Mouse (Mus musculus): ENCODE results near the gene Grid2. TPM values are rescaled to one million over a fixed set of nuclear protein-coding genes. Genes with fewer than 3 reads are reported as not detected.

Gene Grid2
- polyA plus RNA-seq, 1 experiment: not detected

DNA sequence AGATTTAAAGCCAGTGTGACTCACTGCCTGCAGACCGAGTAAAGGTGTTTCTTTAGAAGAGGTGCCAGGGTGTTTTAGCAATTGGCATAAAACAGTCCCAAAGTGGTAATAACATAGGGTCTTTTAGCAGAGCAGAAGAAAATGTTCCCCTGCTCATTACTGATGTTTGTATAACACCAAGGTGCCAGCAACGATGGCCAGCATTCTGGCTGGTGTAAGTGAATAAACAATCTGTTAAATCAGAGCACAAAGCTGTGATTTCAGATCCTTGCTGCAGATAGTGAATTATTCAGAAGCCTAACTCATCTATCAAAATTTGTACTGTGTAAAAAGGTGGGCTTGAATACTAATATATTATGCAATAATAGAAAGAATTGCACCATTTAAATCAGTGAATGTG is 353.9 kb downstream of the Grid2 start:
- DNase-seq (ENCODE audit: low read depth): no peak

- DNase-seq (ENCODE audit: low read depth): no peak
These were observed 380.3 kb downstream of the Grid2 start for GRCm38 (mm10) chr6:63635970-63636369.

- DNase-seq (ENCODE audit: low read depth): no peak
These were observed 403.7 kb downstream of the Grid2 start for GRCm38 (mm10) chr6:63659423-63659822.

- no peak for DNase-seq (ENCODE audit: low read depth)
These were observed 430.0 kb downstream of the Grid2 start for GRCm38 (mm10) chr6:63685689-63686088.

DNA sequence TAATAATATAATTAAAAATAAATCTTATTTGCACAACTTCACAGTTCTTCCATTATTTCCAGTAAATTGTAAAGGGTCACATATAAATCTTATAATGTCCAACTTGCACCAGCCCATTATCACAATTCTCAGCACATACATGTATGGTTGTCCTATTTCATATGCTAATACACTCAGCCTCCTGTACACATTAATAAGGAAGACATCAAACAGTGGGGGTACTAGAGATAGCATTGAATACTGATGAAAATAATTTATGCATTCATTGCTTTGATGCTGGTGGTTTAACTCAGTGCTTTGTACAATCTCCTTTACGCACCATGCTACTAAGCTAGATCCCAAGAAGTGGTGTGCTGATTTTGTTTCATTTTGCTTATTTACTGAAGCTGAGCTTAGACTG is 446.0 kb downstream of the Grid2 start:
- DNase-seq (ENCODE audit: low read depth): no peak

GRCm38 (mm10) chr6:63733740-63734139 is 478.1 kb downstream of the Grid2 start:
- DNase-seq (ENCODE audit: low read depth): no peak

- DNase-seq (ENCODE audit: low read depth): no peak
These were observed 506.9 kb downstream of the Grid2 start for GRCm38 (mm10) chr6:63762535-63762934.

- no peak for DNase-seq (ENCODE audit: low read depth)
These were observed 539.0 kb downstream of the Grid2 start for GRCm38 (mm10) chr6:63794679-63795078.

DNA sequence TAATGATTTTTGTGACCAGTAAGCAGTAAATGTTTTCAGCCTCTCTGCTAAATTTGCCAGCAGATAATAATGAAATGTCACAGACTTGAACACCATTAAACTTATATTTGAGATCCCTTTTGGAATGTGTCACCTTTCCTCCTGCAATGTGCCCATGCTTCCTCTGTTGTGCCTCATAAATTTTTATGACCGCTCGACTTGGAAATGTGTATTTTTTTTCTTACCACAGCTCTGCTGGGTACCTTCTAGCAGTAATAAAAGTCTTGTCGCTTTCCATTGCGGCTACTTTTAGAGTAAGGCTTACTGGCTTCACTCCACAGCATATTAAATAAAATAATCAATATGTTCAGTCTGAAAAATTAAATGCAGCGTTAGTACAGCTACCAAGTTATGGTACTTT is 564.6 kb downstream of the Grid2 start:
- DNase-seq (ENCODE audit: low read depth): no peak

- no peak for DNase-seq (ENCODE audit: low read depth)
These were observed 607.0 kb downstream of the Grid2 start for GRCm38 (mm10) chr6:63862628-63863027.

GRCm38 (mm10) chr6:63877088-63877764 is 621.5 kb downstream of the Grid2 start:
- DNase-seq (ENCODE audit: low read depth): no peak

DNA sequence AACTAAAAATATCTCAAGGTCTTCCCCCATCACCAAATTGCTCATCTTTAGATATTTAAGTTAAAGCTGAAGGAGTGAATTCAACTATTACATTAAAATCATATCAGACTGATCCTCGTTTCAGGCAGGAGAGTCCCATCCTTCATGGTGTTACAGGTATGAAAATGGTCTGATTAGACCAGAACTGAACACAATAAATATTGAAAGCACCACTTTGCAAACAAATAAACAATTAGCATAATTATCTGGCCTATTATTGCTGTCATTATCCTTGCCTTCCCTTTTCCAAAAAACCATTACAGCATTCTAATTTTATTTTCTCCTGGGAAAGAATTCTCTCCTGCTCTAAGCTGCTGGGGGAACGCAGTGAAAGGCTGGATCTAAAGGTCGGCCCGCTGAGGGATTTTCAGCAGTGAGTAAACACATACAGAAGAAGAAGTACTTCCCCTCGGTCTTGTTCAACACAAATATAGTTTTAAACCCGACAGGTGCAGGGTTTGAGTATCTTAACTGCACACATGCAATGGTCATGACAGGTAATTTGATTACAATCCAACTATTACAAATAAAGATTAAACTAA is 622.2 kb downstream of the Grid2 start:
- no peak for DNase-seq (ENCODE audit: low read depth)

- no peak for DNase-seq (ENCODE audit: low read depth)
These were observed 639.0 kb downstream of the Grid2 start for GRCm38 (mm10) chr6:63894714-63895113.

DNA sequence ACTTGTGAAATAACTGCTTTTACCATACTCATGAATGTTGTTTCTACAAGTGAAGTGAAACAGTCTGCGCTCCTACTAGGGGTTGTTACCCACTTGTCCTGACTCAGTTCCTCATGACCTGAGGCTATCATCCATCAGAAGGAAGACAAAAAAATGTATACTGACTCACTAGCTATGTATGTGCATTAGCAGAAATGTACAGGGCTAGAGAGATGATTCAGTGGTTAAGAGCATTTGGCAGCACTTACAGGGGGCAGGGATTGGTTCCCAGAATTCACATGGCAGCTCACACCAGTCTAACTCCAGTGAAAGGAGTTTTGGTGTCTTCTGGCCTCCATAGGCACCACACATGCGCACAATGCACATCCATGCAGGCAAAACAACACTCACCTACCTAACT is 642.5 kb downstream of the Grid2 start:
- no peak for DNase-seq (ENCODE audit: low read depth)

- no peak for DNase-seq (ENCODE audit: low read depth)
These were observed 661.4 kb downstream of the Grid2 start for GRCm38 (mm10) chr6:63917035-63917570.

DNA sequence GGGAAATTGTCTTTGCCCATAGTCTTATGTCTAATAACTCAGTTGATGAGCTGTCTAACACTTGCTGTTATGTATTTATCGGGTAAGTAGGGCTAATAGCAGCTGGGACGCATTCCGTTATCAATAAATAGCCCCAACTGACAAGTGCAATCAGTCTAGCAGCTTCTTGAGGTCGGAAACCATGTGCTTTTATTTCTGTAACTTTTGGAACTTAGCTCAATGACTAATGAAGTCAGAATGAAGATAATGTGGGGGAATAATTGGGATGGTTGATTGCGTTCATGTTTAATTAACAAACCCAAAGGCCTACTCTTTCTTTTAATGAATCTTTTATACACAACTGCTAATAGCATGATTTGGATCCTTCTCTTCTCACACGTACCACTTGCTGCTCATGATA is 666.3 kb downstream of the Grid2 start:
- no peak for DNase-seq (ENCODE audit: low read depth)

GRCm38 (mm10) chr6:63931201-63931600 is 675.5 kb downstream of the Grid2 start:
- no peak for DNase-seq (ENCODE audit: low read depth)

GRCm38 (mm10) chr6:63946721-63947120 is 691.0 kb downstream of the Grid2 start:
- no peak for DNase-seq (ENCODE audit: low read depth)

DNA sequence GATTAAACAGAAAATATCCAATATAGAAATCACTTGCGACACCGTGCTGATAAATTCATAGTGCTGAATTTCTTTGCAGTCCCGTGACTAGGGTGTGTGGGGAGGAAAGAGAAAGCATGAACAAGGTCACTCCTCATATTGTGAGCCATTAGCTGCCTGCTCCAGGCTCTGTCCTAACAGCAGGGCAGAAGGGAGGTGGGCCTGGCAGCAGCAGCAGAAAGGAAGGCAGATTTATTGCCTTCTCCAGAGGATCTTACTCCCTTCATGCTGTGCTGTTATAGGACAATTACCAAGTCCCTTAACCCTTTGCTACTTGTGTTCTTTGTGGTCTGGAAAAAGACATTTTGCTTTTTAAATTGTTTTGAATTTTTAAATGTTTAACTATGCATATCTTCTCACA is 708.1 kb downstream of the Grid2 start:
- no peak for DNase-seq (ENCODE audit: low read depth)

DNA sequence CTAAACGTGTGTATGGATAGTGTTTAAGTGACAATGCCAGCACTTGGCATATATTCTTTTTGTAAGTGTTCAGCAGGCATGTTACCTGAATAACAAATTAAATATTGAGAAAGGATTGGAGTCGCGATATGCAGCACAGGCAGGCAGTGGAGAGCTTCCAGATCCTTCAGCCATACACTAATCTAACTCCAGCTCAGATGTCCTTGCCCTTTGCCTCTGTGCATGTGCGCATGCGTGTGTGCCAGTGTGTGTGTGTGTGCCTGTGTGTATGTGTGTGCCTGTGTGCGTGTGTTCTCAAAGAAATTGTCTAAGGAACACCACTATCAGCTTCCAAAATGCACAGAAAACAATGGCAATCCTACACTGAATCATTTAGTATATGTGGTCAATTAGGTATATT is 708.6 kb downstream of the Grid2 start:
- no peak for DNase-seq (ENCODE audit: low read depth)

- DNase-seq (ENCODE audit: low read depth): no peak
These were observed 709.1 kb downstream of the Grid2 start for GRCm38 (mm10) chr6:63964735-63965134.

DNA sequence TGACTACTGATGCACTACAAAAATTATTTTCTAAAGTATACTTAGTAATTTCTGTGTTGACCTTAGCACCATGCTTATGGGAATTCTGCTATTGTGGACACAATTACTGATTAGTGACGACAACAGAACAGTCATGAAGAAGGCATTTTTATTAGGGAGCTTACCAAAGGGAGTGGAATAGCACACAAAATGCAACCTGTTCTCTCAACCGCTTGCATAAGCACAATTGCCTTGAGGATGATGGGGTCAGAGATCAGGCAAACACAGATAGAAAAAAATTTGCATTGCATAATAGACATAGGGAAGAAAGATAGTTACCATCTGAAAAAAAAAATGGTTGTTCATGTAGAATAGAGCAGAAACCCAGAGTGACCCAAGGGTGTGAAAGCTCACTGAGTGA is 790.4 kb downstream of the Grid2 start:
- no peak for DNase-seq (ENCODE audit: low read depth)

- no peak for DNase-seq (ENCODE audit: low read depth)
These were observed 791.1 kb downstream of the Grid2 start for GRCm38 (mm10) chr6:64046732-64047131.

GRCm38 (mm10) chr6:64047950-64048349 is 792.3 kb downstream of the Grid2 start:
- DNase-seq (ENCODE audit: low read depth): no peak

Measured in gonadal fat pad, adult 2 months (tissue).